Mouse (Mus musculus): ENCODE results near the gene Pik3r1.

DNA sequence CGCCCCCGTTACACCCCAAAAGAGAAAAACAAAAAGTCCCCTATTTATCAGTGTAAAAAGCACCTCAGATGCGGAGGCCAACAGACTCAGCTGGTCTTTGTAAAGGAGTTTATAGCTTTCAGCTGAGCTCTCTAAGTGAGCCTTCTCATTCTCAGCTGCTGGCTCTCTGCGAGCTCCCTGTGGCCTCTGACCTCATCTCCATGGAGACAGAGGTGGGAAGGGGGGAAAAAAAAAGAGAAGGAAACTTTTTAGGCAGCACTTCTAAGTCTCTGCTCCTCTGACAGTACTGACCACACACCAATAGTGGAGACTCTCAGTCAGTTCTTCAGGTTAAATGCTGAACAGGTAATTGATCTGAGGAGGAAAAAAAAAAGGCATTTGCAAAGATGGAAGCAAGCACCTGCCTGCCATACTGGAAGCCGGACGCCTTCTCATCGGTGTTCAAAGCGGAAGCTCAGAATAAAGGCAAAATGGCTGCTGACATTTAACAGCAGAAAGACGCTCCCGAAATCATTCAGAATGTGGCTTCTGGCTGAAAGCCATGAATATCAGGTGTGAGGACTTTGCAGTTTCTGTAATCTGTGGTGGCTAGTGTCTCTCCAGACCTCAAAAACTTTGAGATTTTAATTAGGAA is 45.4 kb upstream of the Pik3r1 start:
- TF ChIP-seq CTCF (IDR thresholded peaks at IDR 0.05; ENCODE audit: low read depth, low read length) (no peak), POLR2A (IDR thresholded peaks at IDR 0.05; ENCODE audit: extremely low read depth, insufficient read depth, low read length) (no peak)

All from liver, adult 2 months (tissue).